Mouse (Mus musculus): ENCODE measurements around the gene Kif16b.

GRCm38 (mm10) chr2:142769647-142770121, 131.6 kb downstream of the Kif16b start:
- TF ChIP-seq SIN3A (IDR thresholded peaks at IDR 0.05; ENCODE audit: low read length): no peak
- TF ChIP-seq POLR2A (IDR thresholded peaks at IDR 0.05; ENCODE audit: control insufficient read depth in 1 of 2, insufficient read depth in 1 of 2, low read depth in 1 of 2, low read length in 2 of 2, poor library complexity in 1 of 2): no peak
- no peak for TF ChIP-seq GATA1 (IDR thresholded peaks at IDR 0.05; ENCODE audit: low read depth, low read length)
- TF ChIP-seq JUND (IDR thresholded peaks at IDR 0.05; ENCODE audit: low read depth, low read length): no peak
- TF ChIP-seq CTCF (IDR thresholded peaks at IDR 0.05 in 2 of 3, conservative IDR thresholded peaks at IDR 0.05 in 1 of 3; ENCODE audit: control insufficient read depth in 1 of 3, insufficient read depth in 1 of 3, low read depth in 2 of 3, low read length in 3 of 3, poor library complexity in 1 of 3, severe bottlenecking in 1 of 3): no peak
- no peak for TF ChIP-seq ZNF384 (IDR thresholded peaks at IDR 0.05; ENCODE audit: low read depth, low read length)
